Mouse (Mus musculus) neural tube, embryonic 15.5 days (tissue): ENCODE measurements around the gene Ccr4. TPM values are rescaled to one million over a fixed set of nuclear protein-coding genes. Genes with fewer than 3 reads are reported as not detected.

Experiments
- ATAC-seq: fragments of 200-750 bp; cut with Nextera tagmentation; 2 replicates; pipeline ENCODE4 v1.8.0; 2017; ENCODE audit warnings: mild to moderate bottlenecking, moderate TSS enrichment, moderate library complexity; ENCODE audit not compliant: low FRiP score
- H3K27ac ChIP-seq: fragments of 300-500 bp; sonication (generic); replicated peaks from 2 replicates; pipeline ENCODE4 v1.5.1; 2015; ENCODE audit warnings: mild to moderate bottlenecking, inconsistent platforms
- H3K27me3 ChIP-seq: fragments of 300-500 bp; sonication (generic); replicated peaks from 2 replicates; pipeline ENCODE4 v1.6.1; 2015; ENCODE audit warnings: inconsistent platforms
- H3K36me3 ChIP-seq: fragments of 300-500 bp; sonication (generic); 2 replicates; pipeline ENCODE4 v1.6.1; 2015; ENCODE audit warnings: inconsistent platforms
- H3K4me1 ChIP-seq: fragments of 300-500 bp; sonication (generic); 2 replicates; pipeline ENCODE4 v1.6.1; 2015; ENCODE audit warnings: inconsistent platforms
- H3K4me2 ChIP-seq: fragments of 300-500 bp; sonication (generic); 2 replicates; pipeline ENCODE4 v1.6.1; 2015; ENCODE audit warnings: inconsistent platforms, mild to moderate bottlenecking, moderate library complexity
- H3K4me3 ChIP-seq: fragments of 300-500 bp; sonication (generic); replicated peaks from 2 replicates; pipeline ENCODE4 v1.5.1; 2015; ENCODE audit warnings: mild to moderate bottlenecking, inconsistent platforms
- H3K9ac ChIP-seq: fragments of 300-500 bp; sonication (generic); replicated peaks from 2 replicates; pipeline ENCODE4 v1.6.1; 2015; ENCODE audit warnings: mild to moderate bottlenecking, inconsistent platforms
- H3K9me3 ChIP-seq: fragments of 300-500 bp; sonication (generic); replicated peaks from 2 replicates; pipeline ENCODE4 v1.6.1; 2016; ENCODE audit warnings: inconsistent platforms
- WGBS: fragments of 180-500 bp; shearing (Covaris S2); methylation state at CpG from one replicate; pipeline ENCODE4 v1.1.7; 2015; ENCODE audit warnings: mixed read lengths; 5-methylcytosine and 5-hydroxymethylcytosine counted together
- polyA plus RNA-seq: library from polyadenylated mRNA; unstranded; fragments of >200 nt; fragmentation: Nextera tagmentation; extraction: Ambion mirVana; gene quantifications from 2 replicates; pipeline ENCODE4 v1.2.1, GENCODE M21; 2015

Gene Ccr4
- 0.84 TPM in 1 of 2 replicates, not detected in the other for polyA plus RNA-seq

- Histone ChIP-seq H3K4me3 (no peak within 1 kb of the TSS), H3K36me3 (no peaks in the 10 kb centered on the region), H3K4me2 (no peak within 1 kb of the TSS), H3K4me1 (no peaks in the 10 kb centered on the region), H3K9me3 (no peaks in the 10 kb centered on the region), H3K27ac (no peak within 1 kb of the TSS), H3K9ac (no peak within 1 kb of the TSS), H3K27me3 (0 out of 2 replicates have a peak, but pooled peaks cover 3% of the 10 kb centered on the region)
- 89% methylated on average over 9 of the region's 9 CpGs for WGBS
- ATAC-seq: no peak
Measured at GRCm38 (mm10) chr9:114504816-114505215, at the start of gene Ccr4. Gene Ccr4 (minus strand): TSS chr9:114504916.

- no peak overlapping the region for H3K9ac ChIP-seq
- no peak for ATAC-seq
- H3K4me1 ChIP-seq: peaks cover 6% of the 10 kb centered on the region; the same call in 1 of the 2 replicates
- H3K27me3 ChIP-seq: peaks cover 16% of the 10 kb centered on the region
- no peaks in the 10 kb centered on the region for H3K9me3 ChIP-seq
- no peak overlapping the region for H3K4me3 ChIP-seq
- H3K36me3 ChIP-seq: no peaks in the 10 kb centered on the region
- H3K27ac ChIP-seq: no peak overlapping the region
- H3K4me2 ChIP-seq: no peak overlapping the region
Measured at GRCm38 (mm10) chr9:114553828-114554227, 49.1 kb upstream of the Ccr4 start.

GRCm38 (mm10) chr9:114550033-114550432 lies 45.3 kb upstream of the Ccr4 start:
- Histone ChIP-seq H3K9ac (no peak overlapping the region), H3K36me3 (no peaks in the 10 kb centered on the region), H3K4me3 (no peak overlapping the region), H3K4me2 (no peak overlapping the region), H3K4me1 (peaks cover 17% of the 10 kb centered on the region; the same call in 1 of the 2 replicates), H3K27me3 (0 out of 2 replicates have a peak, but pooled peaks cover 5% of the 10 kb centered on the region), H3K27ac (no peak overlapping the region), H3K9me3 (no peaks in the 10 kb centered on the region)
- no peak for ATAC-seq
- WGBS: 25% methylated on average over 6 of the region's 6 CpGs

- Histone ChIP-seq H3K4me3 (no peak overlapping the region), H3K4me2 (no peak overlapping the region), H3K9me3 (no peaks in the 10 kb centered on the region), H3K4me1 (peaks cover 20% of the 10 kb centered on the region), H3K36me3 (no peaks in the 10 kb centered on the region), H3K27me3 (0 out of 2 replicates have a peak, but pooled peaks cover 5% of the 10 kb centered on the region), H3K27ac (no peak overlapping the region), H3K9ac (no peak overlapping the region)
- no peak for ATAC-seq
- WGBS: 12% methylated on average over 5 of the region's 5 CpGs
Measured at GRCm38 (mm10) chr9:114549117-114549516, 44.4 kb upstream of the Ccr4 start.

GRCm38 (mm10) chr9:114548496-114548895 lies 43.8 kb upstream of the Ccr4 start:
- Histone ChIP-seq H3K4me3 (no peak overlapping the region), H3K36me3 (no peaks in the 10 kb centered on the region), H3K27me3 (0 out of 2 replicates have a peak, but pooled peaks cover 5% of the 10 kb centered on the region), H3K4me2 (no peak overlapping the region), H3K27ac (no peak overlapping the region), H3K9ac (no peak overlapping the region), H3K4me1 (peaks cover 22% of the 10 kb centered on the region), H3K9me3 (no peaks in the 10 kb centered on the region)
- no peak for ATAC-seq
- WGBS: 38% methylated on average over 4 of the region's 4 CpGs

GRCm38 (mm10) chr9:114547643-114548077 lies 42.9 kb upstream of the Ccr4 start:
- 34% methylated on average over 6 of the region's 6 CpGs for WGBS
- H3K27ac ChIP-seq: no peak overlapping the region
- H3K36me3 ChIP-seq: no peaks in the 10 kb centered on the region
- peaks cover 22% of the 10 kb centered on the region for H3K4me1 ChIP-seq
- no peak overlapping the region for H3K4me3 ChIP-seq
- H3K9ac ChIP-seq: no peak overlapping the region
- ATAC-seq: no peak
- 0 out of 2 replicates have a peak, but pooled peaks cover 5% of the 10 kb centered on the region for H3K27me3 ChIP-seq
- H3K4me2 ChIP-seq: no peak overlapping the region
- no peaks in the 10 kb centered on the region for H3K9me3 ChIP-seq

GRCm38 (mm10) chr9:114546765-114547164 lies 42.0 kb upstream of the Ccr4 start:
- Histone ChIP-seq H3K4me2 (no peak overlapping the region), H3K4me3 (no peak overlapping the region), H3K27ac (no peak overlapping the region), H3K4me1 (peaks cover 22% of the 10 kb centered on the region), H3K27me3 (0 out of 2 replicates have a peak, but pooled peaks cover 5% of the 10 kb centered on the region), H3K9ac (no peak overlapping the region), H3K36me3 (no peaks in the 10 kb centered on the region), H3K9me3 (no peaks in the 10 kb centered on the region)
- 64% methylated on average over 12 of the region's 12 CpGs for WGBS
- ATAC-seq: no peak

- peaks cover 22% of the 10 kb centered on the region for H3K4me1 ChIP-seq
- H3K9me3 ChIP-seq: no peaks in the 10 kb centered on the region
- no peak for ATAC-seq
- no peaks in the 10 kb centered on the region for H3K36me3 ChIP-seq
- WGBS: 37% methylated on average over 9 of the region's 9 CpGs
- no peak overlapping the region for H3K9ac ChIP-seq
- 0 out of 2 replicates have a peak, but pooled peaks cover 5% of the 10 kb centered on the region for H3K27me3 ChIP-seq
- no peak overlapping the region for H3K4me3 ChIP-seq
- peak overlapping the region; percentile 24 for H3K4me2 ChIP-seq
- H3K27ac ChIP-seq: no peak overlapping the region
Measured at GRCm38 (mm10) chr9:114544754-114545393, 40.2 kb upstream of the Ccr4 start.

- Histone ChIP-seq H3K9ac (no peak overlapping the region), H3K4me2 (peak overlapping the region; percentile 24)
- WGBS: 28% methylated on average over 17 of the region's 17 CpGs
Measured at GRCm38 (mm10) chr9:114543882-114544753, 39.4 kb upstream of the Ccr4 start.

GRCm38 (mm10) chr9:114541279-114541741 lies 36.6 kb upstream of the Ccr4 start:
- 62% methylated on average over 1 of the region's 1 CpGs for WGBS
- Histone ChIP-seq H3K36me3 (no peaks in the 10 kb centered on the region), H3K4me2 (no peak overlapping the region), H3K9ac (no peak overlapping the region), H3K27ac (no peak overlapping the region), H3K4me1 (peaks cover 12% of the 10 kb centered on the region), H3K27me3 (no peaks in the 10 kb centered on the region), H3K4me3 (no peak overlapping the region), H3K9me3 (no peaks in the 10 kb centered on the region)
- no peak for ATAC-seq

More at GRCm38 (mm10) chr9:114543882-114544753, 39.4 kb upstream of the Ccr4 start:
- 0 out of 2 replicates have a peak, but pooled peaks cover 4% of the 10 kb centered on the region for H3K27me3 ChIP-seq
- H3K4me3 ChIP-seq: no peak overlapping the region
- no peaks in the 10 kb centered on the region for H3K36me3 ChIP-seq
- H3K27ac ChIP-seq: no peak overlapping the region
- H3K9me3 ChIP-seq: no peaks in the 10 kb centered on the region
- peaks cover 22% of the 10 kb centered on the region for H3K4me1 ChIP-seq
- no peak for ATAC-seq

GRCm38 (mm10) chr9:114538996-114539563 lies 34.4 kb upstream of the Ccr4 start:
- ATAC-seq: no peak
- WGBS: 54% methylated on average over 7 of the region's 7 CpGs

More at GRCm38 (mm10) chr9:114538996-114539563, 34.4 kb upstream of the Ccr4 start:
- Histone ChIP-seq H3K9ac (no peak overlapping the region), H3K27ac (no peak overlapping the region), H3K36me3 (no peaks in the 10 kb centered on the region), H3K4me2 (no peak overlapping the region), H3K27me3 (no peaks in the 10 kb centered on the region), H3K4me3 (no peak overlapping the region), H3K4me1 (peaks cover 1% of the 10 kb centered on the region), H3K9me3 (no peaks in the 10 kb centered on the region)
